Mouse (Mus musculus): ENCODE results near the gene Stx1a.

- TF ChIP-seq CTCF (conservative IDR thresholded peaks at IDR 0.05; ENCODE audit: low read length) (no peak), NANOG (IDR thresholded peaks at IDR 0.05; ENCODE audit: borderline replicate concordance, low read length) (no peak)
These were observed 53.1 kb downstream of the Stx1a start for GRCm38 (mm10) chr5:135076368-135076767.
